ENCODE assay signal across 8 mouse cellular contexts in the genomic region with DNA sequence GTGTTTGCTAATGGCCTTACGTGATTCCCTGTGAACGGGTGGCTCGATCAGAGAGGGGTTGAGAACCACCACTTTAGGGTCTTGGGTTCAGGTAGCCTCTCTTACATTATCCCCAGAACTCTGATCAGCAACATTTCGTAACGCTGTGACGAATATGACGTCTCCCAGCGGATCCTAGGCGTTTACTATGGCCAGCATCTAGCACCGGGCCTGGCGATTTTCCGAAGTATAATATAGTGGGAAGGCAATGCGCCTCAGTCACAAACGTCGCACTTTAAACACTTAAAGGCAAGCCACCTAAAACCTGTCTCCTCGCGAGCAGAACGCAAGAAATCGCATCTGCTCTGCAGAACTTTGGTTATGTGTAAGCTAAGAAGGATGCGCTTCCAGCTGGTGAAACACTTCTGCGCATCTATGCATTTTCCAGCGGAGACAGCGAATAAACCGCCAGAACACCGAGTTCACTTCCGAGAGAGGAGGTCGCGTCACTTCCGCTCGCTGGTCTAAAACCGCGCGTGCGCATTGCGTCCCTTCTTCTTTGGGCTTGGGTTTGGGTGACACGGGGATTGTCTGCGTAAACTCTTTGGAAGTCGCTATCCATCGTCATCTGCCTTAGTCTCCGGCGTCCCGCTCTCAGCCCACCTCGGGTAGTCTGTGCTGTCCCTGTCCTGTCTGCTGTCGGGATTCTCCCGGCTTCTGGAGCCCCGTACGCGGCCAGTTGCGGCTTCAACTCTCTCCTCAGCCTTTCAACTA. TPM values are rescaled to one million over a fixed set of nuclear protein-coding genes. Genes with fewer than 3 reads are reported as not detected.
DNase-seq lines count a peak whose midpoint lies in the region; ATAC-seq and TF ChIP-seq lines count a peak whose summit lies in the region.

No protein-coding gene starts in this region.

- peak; percentile 33 for DNase-seq in gastrocnemius, postnatal 10 days
- DNase-seq in gastrocnemius, postnatal 36 days, result no peak
- peak; percentile 88 for DNase-seq in embryo, embryonic 10 days (ENCODE audit: low spot score)
- peak; percentile 9 to 12 for DNase-seq in heart, adult 18-20 months
- peak; percentile 51 for DNase-seq in kidney, adult 2 months
- peak; percentile 68 for DNase-seq in left cerebral cortex, postnatal 4 days

- peak overlapping the region; percentile 53 for H3K4me2 ChIP-seq in midbrain, embryonic 12.5 days (replicated peaks)
- peak overlapping the region; percentile 57 for H3K4me2 ChIP-seq in stomach, embryonic 16.5 days (ENCODE audit: low read depth, low read length)

- no peaks in the 10 kb centered on the region for H3K9me3 ChIP-seq in midbrain, embryonic 12.5 days
- no peaks in the 10 kb centered on the region for H3K9me3 ChIP-seq in stomach, embryonic 16.5 days (replicated peaks; ENCODE audit: control insufficient read depth, low read length)

- TF ChIP-seq CTCF in kidney, adult 2 months (conservative IDR thresholded peaks at IDR 0.05; ENCODE audit: insufficient read depth, insufficient read length, low read depth, low read length), result no peak

- intact Hi-C loops in gastrocnemius, postnatal 36 days (cut with DNase I), result no loop called here
- intact Hi-C loops in left cerebral cortex, postnatal 4 days (cut with DNase I), result no loop called here

- H3K9ac ChIP-seq in midbrain, embryonic 12.5 days (replicated peaks), result no peak overlapping the region
- H3K9ac ChIP-seq in stomach, embryonic 16.5 days (ENCODE audit: low read length), result no peak overlapping the region

- no peak overlapping the region for H3K27ac ChIP-seq in kidney, adult 2 months (ENCODE audit: insufficient read depth, low read depth, low read length)
- H3K27ac ChIP-seq in midbrain, embryonic 12.5 days (replicated peaks), result no peak overlapping the region
- no peak overlapping the region for H3K27ac ChIP-seq in stomach, embryonic 16.5 days (ENCODE audit: low read length)

- ATAC-seq in midbrain, embryonic 12.5 days (ENCODE audit: low FRiP score, low read depth), result peak; percentile 73; the same call in 1 of the 2 replicates
- 0 out of 2 replicates have a peak, but pooled peaks have one; percentile 25 for ATAC-seq in stomach, embryonic 16.5 days (ENCODE audit: insufficient read depth, low FRiP score)

- WGBS in kidney, adult 2 months, result 45% methylated on average over 49 of the region's 49 CpGs
- 41% methylated on average over 49 of the region's 49 CpGs for WGBS in midbrain, embryonic 12.5 days
- WGBS in stomach, embryonic 16.5 days, result 33% methylated on average over 49 of the region's 49 CpGs

- H3K36me3 ChIP-seq in kidney, adult 2 months (ENCODE audit: control insufficient read depth, insufficient read depth, low read length), result no peaks in the 10 kb centered on the region
- H3K36me3 ChIP-seq in midbrain, embryonic 12.5 days, result no peaks in the 10 kb centered on the region
- H3K36me3 ChIP-seq in stomach, embryonic 16.5 days (ENCODE audit: control insufficient read depth, insufficient read depth, low read length), result no peaks in the 10 kb centered on the region

- no peak for TF ChIP-seq POLR2A in kidney, adult 2 months (IDR thresholded peaks at IDR 0.05; ENCODE audit: low read depth, low read length)

- peak overlapping the region; percentile 33 for H3K4me3 ChIP-seq in kidney, adult 2 months (ENCODE audit: insufficient read depth, low read depth, low read length)
- H3K4me3 ChIP-seq in midbrain, embryonic 12.5 days, result peak overlapping the region; percentile 33
- peak overlapping the region; percentile 38 for H3K4me3 ChIP-seq in stomach, embryonic 16.5 days (replicated peaks; ENCODE audit: low read length)

- H3K4me1 ChIP-seq in kidney, adult 2 months (ENCODE audit: control insufficient read depth, insufficient read depth, low read length), result no peaks in the 10 kb centered on the region
- H3K4me1 ChIP-seq in midbrain, embryonic 12.5 days, result no peaks in the 10 kb centered on the region
- H3K4me1 ChIP-seq in stomach, embryonic 16.5 days (ENCODE audit: control insufficient read depth, insufficient read depth, low read length), result no peaks in the 10 kb centered on the region

- H3K27me3 ChIP-seq in kidney, adult 2 months (replicated peaks; ENCODE audit: control insufficient read depth, insufficient read depth, low read length), result no peaks in the 10 kb centered on the region
- 0 out of 2 replicates have a peak, but pooled peaks cover 5% of the 10 kb centered on the region for H3K27me3 ChIP-seq in midbrain, embryonic 12.5 days
- no peaks in the 10 kb centered on the region for H3K27me3 ChIP-seq in stomach, embryonic 16.5 days (ENCODE audit: control insufficient read depth, insufficient read depth, low read length)

RNA-seq across cellular contexts. Expression of a gene that starts 57.8 kb away (rescaled TPM):
- 10 to 100 TPM; 16.3 to 24.6 TPM for total RNA-seq in gastrocnemius, postnatal 10 days (2021)
- total RNA-seq in gastrocnemius, postnatal 36 days (2021), result 10 to 100 TPM; 19.1 to 20.5 TPM
- 10 to 100 TPM; 27.0 to 29.3 TPM for total RNA-seq in heart, adult 18-20 months (2021)
- polyA plus RNA-seq in kidney, adult 2 months (2012; rRNA removed), result 22.5 and 24.3 TPM in 2 replicates
- total RNA-seq in left cerebral cortex, postnatal 4 days (2021), result 10 to 100 TPM; 46.8 to 50.9 TPM
- 30.3 and 31.4 TPM in 2 replicates for polyA plus RNA-seq in midbrain, embryonic 12.5 days (2016; fragmentation: Nextera tagmentation; extraction: Ambion mirVana)
- polyA plus RNA-seq in stomach, embryonic 16.5 days (2015; fragmentation: Nextera tagmentation; extraction: Ambion mirVana), result 18.1 and 20.5 TPM in 2 replicates

RNA-seq across cellular contexts. Expression of a gene that starts 59.5 kb away (rescaled TPM):
- total RNA-seq in gastrocnemius, postnatal 10 days (2021), result not detected
- not detected for total RNA-seq in gastrocnemius, postnatal 36 days (2021)
- total RNA-seq in heart, adult 18-20 months (2021), result not detected
- not detected in 2 replicates for polyA plus RNA-seq in kidney, adult 2 months (2012; rRNA removed)
- not detected for total RNA-seq in left cerebral cortex, postnatal 4 days (2021)
- polyA plus RNA-seq in midbrain, embryonic 12.5 days (2016; fragmentation: Nextera tagmentation; extraction: Ambion mirVana), result not detected in 2 replicates
- not detected in 2 replicates for polyA plus RNA-seq in stomach, embryonic 16.5 days (2015; fragmentation: Nextera tagmentation; extraction: Ambion mirVana)

Comparison
In these comparisons a context has a peak if more than half of its experiments do, and no peak if none do; other contexts are left out.
1. DNase-seq: peak in gastrocnemius, postnatal 10 days (single experiment), embryo, embryonic 10 days (single experiment), heart, adult 18-20 months (2 of 2), kidney, adult 2 months (single experiment) and left cerebral cortex, postnatal 4 days (single experiment); none in gastrocnemius, postnatal 36 days (0 of 2).
2. Peak in every context shown above with its lines, with median percentiles within 50 percentile points of each other: H3K4me3 ChIP-seq.